Mouse (Mus musculus) urinary bladder, adult 18-20 months (tissue): Measurements from ENCODE around the gene Gpr108.

Source experiments
- DNase-seq, 2 experiments: peaks; one replicate each; pipeline ENCODE4 v3.0.0; 2022; ENCODE audit warnings: low spot score in 2 of 2, mixed read lengths in 2 of 2

Gene Gpr108

GRCm38 (mm10) chr17:57245311-57245929, 2.8 kb downstream of the Gpr108 start:
- DNase-seq: no peak

GRCm38 (mm10) chr17:57243650-57244370, 4.4 kb downstream of the Gpr108 start:
- DNase-seq: no peak

DNA sequence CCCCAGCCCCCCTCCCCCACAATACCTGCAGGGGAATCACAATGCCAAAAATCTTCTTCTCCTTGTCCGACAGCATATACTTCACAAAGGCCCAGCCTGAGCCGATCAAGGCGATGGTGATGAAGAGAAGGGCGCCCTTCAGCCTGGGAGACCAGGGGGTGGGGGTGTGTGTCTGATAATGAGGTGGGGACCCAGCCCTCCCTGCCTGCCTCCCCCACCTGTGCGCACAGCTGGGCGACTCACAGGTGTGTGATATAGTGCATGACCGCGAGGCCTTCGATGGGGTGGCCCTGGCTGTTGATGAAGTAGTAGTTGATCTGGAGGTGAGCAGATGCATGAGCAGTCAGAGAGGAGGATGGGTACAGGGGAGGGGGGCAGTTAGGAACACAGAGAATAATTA, 11.1 kb downstream of the Gpr108 start:
- DNase-seq: no peak

GRCm38 (mm10) chr17:57235803-57236202, 12.4 kb downstream of the Gpr108 start:
- no peak for DNase-seq

GRCm38 (mm10) chr17:57234254-57234928, 13.9 kb downstream of the Gpr108 start:
- no peak for DNase-seq

DNA sequence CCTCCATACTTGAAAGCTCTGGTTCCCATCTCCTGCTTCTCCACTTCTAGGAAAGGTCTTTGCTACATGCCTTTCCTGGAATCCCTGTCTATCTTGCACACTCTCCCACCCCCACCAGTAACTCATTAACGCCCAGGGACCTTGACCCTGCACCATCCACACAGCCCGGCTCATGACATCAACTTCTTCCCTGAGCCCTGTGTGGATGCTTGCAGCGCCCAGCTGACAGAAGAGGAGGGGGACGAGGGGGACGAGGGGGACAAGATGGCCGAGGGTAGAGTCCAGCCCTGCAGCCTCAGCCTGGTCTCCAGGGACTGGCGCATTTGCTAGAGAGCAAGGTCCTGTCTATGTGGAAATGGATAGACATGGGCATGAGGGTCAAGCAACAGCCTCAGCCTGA, 15.2 kb downstream of the Gpr108 start:
- DNase-seq: no peak

GRCm38 (mm10) chr17:57232200-57232599, 16.0 kb downstream of the Gpr108 start:
- DNase-seq: no peak

DNA sequence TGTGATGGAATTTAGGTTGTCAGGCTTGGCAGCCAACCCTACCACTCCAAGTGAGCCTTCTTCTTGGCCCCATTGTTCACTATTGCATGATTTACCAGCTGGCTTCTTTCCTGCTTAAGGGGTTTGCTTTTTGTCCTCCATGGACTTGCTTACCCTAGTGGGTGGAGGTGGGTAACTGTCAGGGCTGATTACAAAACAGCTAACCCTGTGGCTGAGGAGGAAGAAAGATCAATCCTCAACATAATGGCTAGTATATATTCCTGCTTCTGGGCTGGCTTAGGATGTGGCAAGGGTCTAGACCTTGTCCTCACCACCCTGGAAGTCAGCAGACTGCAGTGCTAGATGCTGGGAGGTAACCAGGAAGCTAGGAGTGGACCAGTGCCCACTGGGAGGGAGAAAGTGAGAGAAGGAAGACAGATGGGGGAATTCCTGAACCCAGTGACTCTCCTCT, 16.9 kb downstream of the Gpr108 start:
- DNase-seq: peak in 1 of 2 experiments; percentile 52

DNA sequence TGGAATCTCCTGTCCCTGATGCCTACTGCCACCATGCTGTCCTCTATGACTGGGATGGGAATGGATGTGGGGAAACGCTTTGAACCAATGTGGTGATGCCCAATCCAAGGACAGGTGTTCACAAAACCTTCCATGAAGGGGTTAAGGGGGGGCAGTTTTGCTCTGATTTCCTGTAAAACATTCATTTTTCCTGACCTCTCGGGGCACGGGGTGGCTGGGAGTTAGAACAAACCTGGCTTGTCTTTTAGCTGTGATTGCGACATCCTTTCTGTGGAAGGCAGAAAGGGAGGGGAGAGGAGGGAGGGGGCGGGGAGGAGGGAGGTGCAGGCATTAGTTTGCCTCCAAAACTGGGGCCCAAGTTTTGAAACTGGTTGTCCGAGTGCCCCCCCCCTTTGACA, 17.5 kb downstream of the Gpr108 start:
- DNase-seq: peak in 1 of 2 experiments; percentile 50

GRCm38 (mm10) chr17:57229851-57230727, 18.2 kb downstream of the Gpr108 start:
- no peak for DNase-seq

DNA sequence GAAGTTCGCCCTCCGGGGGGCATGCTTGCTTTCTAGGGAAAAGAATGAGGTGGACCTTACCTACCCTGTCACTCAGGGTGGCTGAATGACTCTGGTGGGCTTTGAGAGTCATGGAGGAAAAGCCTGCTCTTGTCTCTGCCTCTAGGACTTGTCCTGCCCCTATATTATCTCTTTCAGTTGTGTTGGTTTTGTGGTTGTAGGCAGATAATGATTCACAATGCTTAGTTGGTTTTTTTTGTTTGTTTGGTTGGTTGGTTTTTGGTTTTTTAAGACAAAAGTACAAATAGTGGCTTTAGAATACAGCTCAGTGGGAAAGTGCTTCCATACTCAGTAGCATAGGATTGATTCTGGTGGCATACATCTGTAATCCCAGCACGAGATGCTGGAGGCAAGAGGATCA, 19.4 kb downstream of the Gpr108 start:
- DNase-seq: no peak

DNA sequence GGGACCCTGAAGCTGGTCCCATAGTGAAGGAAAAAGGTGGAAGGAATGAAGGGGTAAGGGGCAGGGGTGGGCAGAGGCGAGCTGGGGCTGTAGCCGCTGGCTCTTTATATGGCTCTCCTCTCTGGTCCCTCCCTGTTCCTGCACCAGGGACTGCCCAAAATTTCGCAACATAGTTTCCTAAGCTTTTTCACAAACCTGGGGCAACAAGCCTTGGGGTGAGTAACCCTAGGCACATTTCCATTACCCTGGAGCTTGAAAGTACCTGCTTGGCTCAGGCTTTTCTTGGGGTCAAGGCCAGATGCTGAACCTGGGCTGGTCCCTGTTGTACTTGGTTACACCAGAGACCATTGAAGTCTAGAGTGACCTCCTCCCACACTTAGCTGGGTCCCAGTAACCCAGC, 20.2 kb downstream of the Gpr108 start, which contains the start of gene C3:
TSS of gene C3 (minus strand) at position 123 of the 400 bp plus-strand sequence.
- DNase-seq: peak in 1 of 2 experiments; percentile 25

GRCm38 (mm10) chr17:57227468-57227867, 20.8 kb downstream of the Gpr108 start:
- DNase-seq: no peak

DNA sequence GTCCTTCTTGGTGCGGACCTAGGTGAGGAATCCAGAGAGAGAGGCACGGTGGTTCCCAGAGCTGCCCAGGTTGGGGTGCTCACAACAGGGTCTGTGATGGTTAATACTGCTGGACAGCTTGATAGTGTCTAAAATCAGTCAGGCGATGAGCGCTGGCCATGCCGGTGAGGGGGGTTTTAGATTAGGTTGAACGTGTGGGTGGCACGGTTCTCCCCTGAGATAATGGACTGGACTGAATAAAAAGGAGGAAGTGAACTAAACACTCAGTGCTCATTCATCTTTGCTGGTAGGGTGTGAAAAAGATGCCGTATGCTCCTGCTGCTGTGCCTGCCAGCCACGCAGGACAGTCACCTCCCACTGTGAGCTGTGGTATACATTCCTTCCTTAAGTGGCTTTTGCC, 24.9 kb downstream of the Gpr108 start:
- no peak for DNase-seq

DNA sequence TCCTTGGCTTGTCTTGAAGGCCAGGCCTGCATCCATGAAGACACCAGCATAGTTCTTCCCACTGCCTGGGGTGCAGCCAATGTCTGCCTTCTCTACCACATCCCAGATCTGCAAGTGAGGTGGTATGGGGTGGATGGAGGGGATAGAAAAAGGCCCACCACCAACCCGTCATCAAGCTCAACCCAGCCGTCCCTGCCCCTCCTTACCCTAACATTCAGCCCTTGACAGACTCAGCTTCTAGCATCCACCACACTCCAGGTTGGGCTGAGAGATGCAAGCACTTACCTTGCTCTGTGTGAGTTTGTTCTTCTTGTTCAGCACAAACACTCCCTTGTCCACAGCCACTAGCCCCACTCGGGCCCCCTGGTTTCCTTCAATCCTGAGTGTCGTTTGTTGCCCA, 26.3 kb downstream of the Gpr108 start:
- no peak for DNase-seq

- DNase-seq: no peak
These were observed 28.4 kb downstream of the Gpr108 start for GRCm38 (mm10) chr17:57219884-57220207.

DNA sequence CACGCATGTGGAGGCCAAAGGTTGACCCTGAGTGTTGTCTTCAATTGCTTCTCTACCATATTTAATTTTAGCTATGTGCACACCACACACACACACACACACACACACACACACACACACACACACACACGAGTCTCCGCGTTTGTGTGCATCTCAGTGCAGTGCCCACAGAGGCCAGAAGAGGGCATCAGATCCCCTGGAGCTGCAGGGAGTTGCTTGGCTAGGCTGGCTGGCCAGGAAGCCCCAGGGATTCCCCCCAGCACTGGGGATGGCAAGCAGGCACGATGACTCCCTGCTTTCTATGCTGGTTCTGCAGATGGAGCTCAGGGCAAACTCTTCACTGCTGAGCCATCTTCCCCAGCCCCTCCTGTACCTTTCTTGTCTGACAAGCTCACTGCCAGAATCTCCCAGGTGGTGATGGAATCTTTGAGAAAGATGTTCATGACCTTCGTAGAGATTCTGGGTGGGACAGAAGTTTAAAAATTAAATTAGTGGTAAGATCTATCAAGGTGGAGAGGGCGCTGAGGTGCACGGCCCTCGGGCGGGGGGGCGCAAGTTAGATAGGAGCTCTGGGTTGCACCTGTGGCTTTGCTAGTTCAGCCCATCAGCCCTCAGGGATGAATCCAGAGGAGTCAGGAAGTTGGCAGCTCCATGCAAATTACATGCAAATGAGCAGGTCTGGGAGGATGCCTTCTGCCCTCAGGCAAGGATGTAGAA, 28.9 kb downstream of the Gpr108 start:
- peak; percentile 47 to 69 for DNase-seq

GRCm38 (mm10) chr17:57218335-57218900, 29.8 kb downstream of the Gpr108 start:
- no peak for DNase-seq

DNA sequence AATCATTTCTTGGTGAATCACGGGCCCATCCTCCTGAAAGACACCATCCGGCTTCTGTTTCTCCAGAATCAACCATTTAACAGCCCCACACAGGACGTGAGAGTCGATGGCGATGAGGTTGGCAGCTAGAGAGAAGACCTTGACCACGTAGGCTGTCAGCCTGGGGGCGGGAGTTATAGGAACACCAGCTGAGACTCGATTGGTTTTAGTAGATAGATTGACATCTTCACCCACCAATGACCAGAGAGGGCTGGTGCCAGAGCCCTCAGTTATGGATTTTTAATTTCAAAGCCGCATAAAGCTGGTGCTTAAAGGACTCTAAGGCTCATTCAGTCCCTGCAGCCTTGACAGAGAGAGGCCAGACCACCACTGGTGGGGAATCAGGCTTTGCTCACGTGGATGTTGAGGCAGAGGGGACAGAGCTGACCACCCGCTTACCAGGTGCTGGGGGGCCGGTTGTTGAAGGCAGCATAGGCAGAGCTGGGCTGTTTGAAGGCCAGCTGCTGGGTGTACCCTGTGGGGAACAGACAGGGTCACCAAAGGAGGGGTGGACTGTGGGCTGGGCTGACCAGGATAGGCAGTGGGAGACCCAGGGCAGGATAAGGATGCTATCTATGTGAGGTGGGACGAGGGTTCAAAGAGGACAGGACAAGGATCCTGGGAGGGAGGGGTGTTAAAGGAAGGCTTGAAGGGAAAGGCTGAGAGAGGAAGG, 33.4 kb downstream of the Gpr108 start:
- no peak for DNase-seq

DNA sequence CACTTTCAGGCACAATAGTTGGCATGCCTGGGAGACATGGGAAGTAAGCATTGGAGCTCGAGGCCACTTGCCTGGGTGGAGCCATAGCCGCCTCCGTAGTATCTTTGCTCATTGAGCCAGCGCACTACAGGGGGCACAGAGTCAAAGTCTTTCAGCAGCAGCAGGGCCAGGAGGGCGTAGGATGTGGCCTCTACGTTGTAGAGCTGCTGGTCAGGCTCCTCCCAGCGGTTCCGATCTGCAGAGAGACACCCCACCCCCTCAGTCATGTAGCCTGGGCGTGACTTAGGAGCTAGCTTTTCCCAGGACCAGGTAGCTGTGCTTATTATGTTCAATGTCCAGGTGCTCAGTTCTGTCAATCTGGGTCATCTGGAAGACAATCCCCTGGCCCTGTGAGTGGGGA, 36.7 kb downstream of the Gpr108 start:
- DNase-seq: no peak
